Mouse (Mus musculus) lung, postnatal 0 days (tissue): ENCODE data around the gene Dnm3. TPM values are rescaled to one million over a fixed set of nuclear protein-coding genes. Genes with fewer than 3 reads are reported as not detected.

Source experiments
- ATAC-seq: fragments of 200-750 bp; cut with Nextera tagmentation; 2 replicates; pipeline ENCODE4 v1.8.0; 2017; ENCODE audit warnings: moderate library complexity
- DNase-seq: peaks from one replicate; pipeline ENCODE4 v3.0.0-alpha.2; 2016; ENCODE audit warnings: low spot score
- H3K27ac ChIP-seq: fragments of 300-500 bp; sonication (generic); 2 replicates; pipeline ENCODE4 v1.5.1; 2014; ENCODE audit warnings: antibody characterized with exemption, mild to moderate bottlenecking, low read length, mixed read lengths
- H3K27me3 ChIP-seq: fragments of 300-500 bp; sonication (generic); replicated peaks from 2 replicates; pipeline ENCODE4 v1.6.1; 2014; ENCODE audit warnings: low read length, mixed read lengths; ENCODE audit not compliant: insufficient read depth
- H3K36me3 ChIP-seq: fragments of 300-500 bp; sonication (generic); 2 replicates; pipeline ENCODE4 v1.6.1; 2014; ENCODE audit warnings: low read length, mixed read lengths; ENCODE audit not compliant: insufficient read depth
- H3K4me1 ChIP-seq: fragments of 300-500 bp; sonication (generic); 2 replicates; pipeline ENCODE4 v1.6.1; 2014; ENCODE audit warnings: antibody characterized with exemption, low read depth, low read length, mixed read lengths; ENCODE audit not compliant: insufficient read depth
- H3K4me2 ChIP-seq: fragments of 300-500 bp; sonication (generic); replicated peaks from 2 replicates; pipeline ENCODE4 v1.6.1; 2014; ENCODE audit warnings: low read depth, mild to moderate bottlenecking, low read length, moderate library complexity, mixed read lengths
- H3K4me3 ChIP-seq: fragments of 300-500 bp; sonication (generic); 2 replicates; pipeline ENCODE4 v1.5.1; 2014; ENCODE audit warnings: low read depth, low read length
- H3K9ac ChIP-seq: fragments of 300-500 bp; sonication (generic); replicated peaks from 2 replicates; pipeline ENCODE4 v1.6.1; 2014; ENCODE audit warnings: low read depth, mild to moderate bottlenecking
- H3K9me3 ChIP-seq: fragments of 300-500 bp; sonication (generic); 2 replicates; pipeline ENCODE4 v1.6.1; 2016; ENCODE audit warnings: low read length, mixed read lengths
- CTCF ChIP-seq: IDR thresholded peaks from 2 replicates; pipeline ENCODE4 v1.5.1; 2016; ENCODE audit warnings: antibody characterized with exemption, mild to moderate bottlenecking
- EP300 ChIP-seq: IDR thresholded peaks from 2 replicates; pipeline ENCODE4 v1.6.1; 2016; ENCODE audit warnings: antibody characterized with exemption, mild to moderate bottlenecking, control low read depth
- WGBS: fragments of 180-500 bp; shearing (Covaris S2); extraction: QIAGEN DNeasy Blood & Tissue Kit; methylation state at CpG from one replicate; pipeline ENCODE4 v1.1.7; 2014; 5-methylcytosine and 5-hydroxymethylcytosine counted together
- polyA plus RNA-seq: library from polyadenylated mRNA; unstranded; fragments of >200 nt; fragmentation: Nextera tagmentation; extraction: Ambion mirVana; gene quantifications from 2 replicates; pipeline ENCODE4 v1.2.1, GENCODE M21; 2015

The Dnm3 gene
- polyA plus RNA-seq, 1 experiment from 2014 or later, result 3.4 TPM

DNA sequence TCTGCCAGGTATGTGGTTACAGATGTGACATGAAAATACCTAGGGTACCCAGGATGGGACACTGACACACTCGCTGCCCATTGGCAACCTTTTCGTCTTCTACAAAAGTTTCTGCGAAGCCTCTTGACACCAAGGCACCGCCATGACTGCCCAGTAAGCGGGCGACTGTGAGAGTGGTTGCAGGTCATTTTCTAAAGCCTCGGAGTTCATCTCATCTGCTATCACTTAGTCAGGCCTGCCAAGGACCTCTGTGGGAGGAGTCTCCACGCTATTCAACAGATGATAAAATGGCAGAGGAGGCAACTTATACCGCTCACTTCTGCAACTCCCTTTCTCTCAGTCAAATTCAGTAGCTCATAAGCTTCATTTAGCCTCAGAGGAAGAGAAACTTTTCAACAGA lies 268.8 kb downstream of the Dnm3 start:
- DNase-seq (no peak), ATAC-seq (no peak)
- WGBS, result 84% methylated on average over 9 of the region's 9 CpGs
- H3K4me1 ChIP-seq, result no peaks in the 10 kb centered on the region
- H3K4me3 ChIP-seq, result no peak overlapping the region
- no peak overlapping the region for H3K9ac ChIP-seq
- H3K27me3 ChIP-seq, result no peaks in the 10 kb centered on the region
- H3K27ac ChIP-seq, result no peak overlapping the region
- TF ChIP-seq EP300, result no peak
- TF ChIP-seq CTCF, result no peak
- no peaks in the 10 kb centered on the region for H3K36me3 ChIP-seq
- no peak overlapping the region for H3K4me2 ChIP-seq
- H3K9me3 ChIP-seq, result no peaks in the 10 kb centered on the region

DNA sequence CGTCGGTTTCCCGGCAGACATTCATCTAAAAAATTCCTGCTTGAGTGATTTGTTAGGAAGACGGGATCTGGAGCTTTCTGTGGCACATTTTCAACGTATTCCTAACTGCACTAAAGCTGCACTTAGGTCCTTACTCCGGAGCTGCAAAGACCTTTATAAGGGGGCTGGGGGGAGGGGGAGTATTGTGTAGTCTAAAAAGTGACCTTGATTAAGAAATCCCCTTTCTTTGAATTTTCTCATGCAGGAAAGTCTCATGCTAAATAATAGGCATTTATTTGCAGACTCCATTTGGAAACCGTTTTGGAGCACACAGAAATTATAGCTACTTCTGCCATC lies 270.2 kb downstream of the Dnm3 start:
- ATAC-seq, result peak; percentile 25
- TF ChIP-seq EP300, result 0 out of 2 replicates have a peak, but pooled peaks have one; percentile 13
- TF ChIP-seq CTCF, result no peak
- no peak overlapping the region for H3K9ac ChIP-seq

DNA sequence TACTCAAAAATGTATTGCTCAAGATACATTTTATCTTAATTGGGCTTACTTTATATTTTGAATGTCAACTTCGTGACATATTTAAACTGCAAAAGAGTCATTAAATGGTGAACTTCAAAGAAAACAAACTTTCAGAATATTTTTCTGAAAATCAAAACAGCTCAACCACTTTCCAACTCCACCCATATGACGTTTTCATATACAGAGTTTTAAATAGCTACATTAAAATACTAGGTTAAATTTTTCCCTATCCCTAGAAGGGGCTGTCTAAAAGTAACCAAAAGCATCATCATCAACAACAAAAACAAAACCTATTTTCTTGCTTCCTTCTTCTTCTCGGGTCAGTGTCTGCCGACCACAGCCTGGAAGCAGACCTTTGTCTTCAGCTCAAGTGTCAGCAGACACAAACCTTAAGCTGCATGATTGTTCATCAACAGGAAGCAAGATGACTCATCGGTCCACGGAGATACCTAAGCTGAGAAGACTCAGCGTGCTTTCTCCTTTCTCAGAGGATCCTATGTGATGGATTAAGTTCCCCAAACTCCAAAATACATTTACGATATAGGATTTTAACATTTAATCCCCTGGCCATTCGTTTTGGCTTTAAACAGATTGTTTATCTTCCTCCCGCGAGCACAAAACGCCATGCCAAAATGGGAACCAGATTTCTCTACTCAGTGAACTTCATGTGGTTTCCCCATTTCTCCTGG lies 270.7 kb downstream of the Dnm3 start:
- peak overlapping the region; percentile 61 for H3K27ac ChIP-seq
- H3K9me3 ChIP-seq, result no peaks in the 10 kb centered on the region
- ATAC-seq, result peak; percentile 86
- peak overlapping the region; percentile 20 for H3K4me2 ChIP-seq
- no peaks in the 10 kb centered on the region for H3K4me1 ChIP-seq
- TF ChIP-seq CTCF, result no peak
- peak; percentile 55 for TF ChIP-seq EP300
- H3K4me3 ChIP-seq, result no peak overlapping the region; the same call in 1 of the 2 replicates
- H3K9ac ChIP-seq, result no peak overlapping the region
- no peaks in the 10 kb centered on the region for H3K36me3 ChIP-seq
- WGBS, result 34% methylated on average over 12 of the region's 12 CpGs
- no peaks in the 10 kb centered on the region for H3K27me3 ChIP-seq
- DNase-seq, result peak; percentile 85

More for the DNA sequence above, 270.2 kb downstream of the Dnm3 start:
- no peaks in the 10 kb centered on the region for H3K4me1 ChIP-seq
- H3K4me3 ChIP-seq, result no peak overlapping the region
- WGBS, result 34% methylated on average over 7 of the region's 7 CpGs
- H3K27me3 ChIP-seq, result no peaks in the 10 kb centered on the region
- no peaks in the 10 kb centered on the region for H3K36me3 ChIP-seq
- no peaks in the 10 kb centered on the region for H3K9me3 ChIP-seq
- peak overlapping the region; percentile 20 for H3K4me2 ChIP-seq
- DNase-seq, result peak; percentile 77
- peak overlapping the region; percentile 61 for H3K27ac ChIP-seq

DNA sequence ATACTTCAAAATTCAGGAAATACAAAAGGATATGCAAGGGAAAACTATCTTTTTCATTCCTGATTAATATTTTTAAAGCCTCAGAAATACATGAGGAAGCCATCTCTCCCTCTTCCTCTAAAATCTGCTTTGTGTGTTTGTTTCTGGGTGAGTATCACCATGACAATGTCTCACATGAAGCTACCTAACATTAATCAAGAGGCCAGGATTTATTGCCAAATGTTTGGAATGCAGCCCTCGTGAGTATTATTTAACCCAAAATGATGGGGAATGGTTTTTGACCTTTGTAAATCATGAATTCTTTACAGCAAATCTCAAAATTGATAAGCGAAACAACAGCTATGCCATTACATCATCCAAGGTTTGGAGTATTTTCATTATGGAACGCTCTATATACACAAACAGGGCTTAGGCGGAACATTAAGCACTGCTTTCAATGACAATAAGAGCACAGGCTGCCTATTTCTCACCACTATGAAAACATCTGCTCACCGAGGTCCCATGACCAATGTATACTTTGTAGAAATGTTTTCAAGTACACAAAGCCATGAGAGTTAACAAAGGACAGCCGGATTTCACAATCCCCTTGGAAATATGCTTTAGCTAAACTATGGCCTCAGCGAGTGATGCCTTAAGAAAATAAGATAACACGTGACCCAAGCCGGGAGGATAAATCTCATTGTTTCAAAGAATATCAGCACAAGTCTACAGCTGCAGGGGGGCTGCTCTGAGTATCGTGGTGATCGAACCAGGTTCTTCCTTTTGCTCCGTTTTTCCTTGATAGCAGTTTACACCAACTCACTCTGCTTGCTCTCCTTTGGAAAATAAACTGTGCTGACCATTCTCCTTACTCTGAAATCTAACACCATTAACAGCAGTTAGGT lies 275.1 kb downstream of the Dnm3 start:
- ATAC-seq (peak; percentile 41), DNase-seq (peak; percentile 71)
- 31% methylated on average over 12 of the region's 12 CpGs for WGBS
- H3K27me3 ChIP-seq, result no peaks in the 10 kb centered on the region
- no peak overlapping the region for H3K4me3 ChIP-seq
- no peak for TF ChIP-seq CTCF
- peak; percentile 49; the same call in 1 of the 2 replicates for TF ChIP-seq EP300
- no peak overlapping the region for H3K9ac ChIP-seq
- H3K4me1 ChIP-seq, result 0 out of 2 replicates have a peak, but pooled peaks cover 2% of the 10 kb centered on the region
- no peaks in the 10 kb centered on the region for H3K36me3 ChIP-seq
- H3K4me2 ChIP-seq, result no peak overlapping the region
- H3K27ac ChIP-seq, result no peak overlapping the region
- H3K9me3 ChIP-seq, result no peaks in the 10 kb centered on the region

DNA sequence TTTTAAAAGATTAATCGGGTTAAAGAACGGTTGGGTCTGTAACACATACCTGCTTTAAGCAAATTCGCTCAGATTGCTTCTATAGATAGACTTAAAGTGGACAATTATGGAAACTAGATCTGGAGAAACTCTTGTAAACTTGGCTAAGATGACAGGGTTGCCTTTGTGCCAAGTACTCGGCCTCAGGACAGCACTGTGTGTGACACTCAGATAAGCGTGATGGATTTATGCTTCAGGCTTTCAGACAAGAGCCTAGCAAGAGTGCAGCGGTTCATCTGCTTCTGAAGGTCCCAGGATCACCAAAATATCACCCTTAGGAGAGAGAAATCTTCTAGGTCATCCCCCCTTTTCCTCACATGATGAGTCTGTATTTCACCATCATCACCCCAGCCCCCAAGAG lies 277.4 kb downstream of the Dnm3 start:
- TF ChIP-seq CTCF, result no peak
- no peak for TF ChIP-seq EP300
- H3K9me3 ChIP-seq, result no peaks in the 10 kb centered on the region
- peak; percentile 31 for DNase-seq
- no peak overlapping the region for H3K27ac ChIP-seq
- no peak; the same call in 1 of the 2 replicates for ATAC-seq
- 0 out of 2 replicates have a peak, but pooled peaks cover 2% of the 10 kb centered on the region for H3K4me1 ChIP-seq
- no peak overlapping the region for H3K4me2 ChIP-seq
- H3K9ac ChIP-seq, result no peak overlapping the region
- H3K36me3 ChIP-seq, result no peaks in the 10 kb centered on the region
- no peak overlapping the region for H3K4me3 ChIP-seq
- WGBS, result 46% methylated on average over 6 of the region's 6 CpGs
- no peaks in the 10 kb centered on the region for H3K27me3 ChIP-seq
